Comparison of ENCODE assay signal across 8 mouse cellular contexts in genomic region chr13:45389448-45390311, GRCm38 (mm10). TPM values are rescaled to one million over a fixed set of nuclear protein-coding genes. Genes with fewer than 3 reads are reported as not detected.
DNase-seq lines count a peak whose midpoint lies in the region; ATAC-seq and TF ChIP-seq lines count a peak whose summit lies in the region.

Gene Mylip, plus strand, starts transcription at chr13:45389742.

- dilution Hi-C loops in CH12.LX (cut with MboI; ENCODE audit: extremely low pct_ligation_motif_present, extremely low pct_unique_long_range_greater_than_20kb, low sequenced_read_pairs), result no loop called here

- no peaks in the 10 kb centered on the region for H3K79me2 ChIP-seq in CH12.LX (replicated peaks; ENCODE audit: control insufficient read depth, extremely low read depth, insufficient read depth, poor library complexity, severe bottlenecking)

- peak; percentile 99 for ATAC-seq in forebrain, embryonic 11.5 days (replicated peaks; ENCODE audit: low FRiP score)
- peak; percentile 97 for ATAC-seq in heart, embryonic 15.5 days (replicated peaks; ENCODE audit: insufficient number of reproducible peaks, insufficient read depth, low FRiP score, low read depth)
- peak; percentile 94 for ATAC-seq in liver, embryonic 13.5 days (ENCODE audit: low read depth)
- ATAC-seq in stomach, embryonic 14.5 days (ENCODE audit: insufficient number of reproducible peaks, insufficient read depth, low FRiP score, low read depth), result peak; percentile 95

- peak within 1 kb of the TSS in 1 of 3 experiments; percentile 33 for H3K4me3 ChIP-seq in CH12.LX (replicated peaks in 1 of 3; ENCODE audit: low read depth in 2 of 3, low read length in 2 of 3, poor library complexity in 1 of 3)
- H3K4me3 ChIP-seq in forebrain, embryonic 11.5 days (ENCODE audit: low read depth, low read length), result peak within 1 kb of the TSS; percentile 64
- H3K4me3 ChIP-seq in heart, embryonic 15.5 days, result peak within 1 kb of the TSS; percentile 85
- H3K4me3 ChIP-seq in liver, embryonic 13.5 days (replicated peaks), result peak within 1 kb of the TSS; percentile 90
- peak within 1 kb of the TSS; percentile 85 for H3K4me3 ChIP-seq in stomach, embryonic 14.5 days (ENCODE audit: low read depth, low read length)

- no peak for TF ChIP-seq EP300 in CH12.LX (IDR thresholded peaks at IDR 0.05; ENCODE audit: low read length)

- H3K27me3 ChIP-seq in CH12.LX (replicated peaks), result no peaks in the 10 kb centered on the region
- no peaks in the 10 kb centered on the region; the same call in 1 of the 2 replicates for H3K27me3 ChIP-seq in forebrain, embryonic 11.5 days (ENCODE audit: control insufficient read depth, insufficient read depth, low read length)
- no peaks in the 10 kb centered on the region for H3K27me3 ChIP-seq in heart, embryonic 15.5 days
- peaks cover 22% of the 10 kb centered on the region for H3K27me3 ChIP-seq in liver, embryonic 13.5 days
- no peaks in the 10 kb centered on the region for H3K27me3 ChIP-seq in stomach, embryonic 14.5 days (ENCODE audit: control insufficient read depth, insufficient read depth, low read length)

- no peaks in the 10 kb centered on the region for H3K4me1 ChIP-seq in CH12.LX (ENCODE audit: control insufficient read depth in 1 of 2, insufficient read depth in 2 of 2)
- H3K4me1 ChIP-seq in forebrain, embryonic 11.5 days (replicated peaks; ENCODE audit: control insufficient read depth, insufficient read depth, low read length), result peaks cover 6% of the 10 kb centered on the region
- H3K4me1 ChIP-seq in heart, embryonic 15.5 days (replicated peaks), result peaks cover 35% of the 10 kb centered on the region
- H3K4me1 ChIP-seq in liver, embryonic 13.5 days (replicated peaks), result peaks cover 68% of the 10 kb centered on the region
- H3K4me1 ChIP-seq in stomach, embryonic 14.5 days (ENCODE audit: control insufficient read depth, insufficient read depth, low read length), result peaks cover 29% of the 10 kb centered on the region

- peak within 1 kb of the TSS; percentile 39; the same call in 1 of the 2 replicates for H3K4me2 ChIP-seq in CH12.LX (ENCODE audit: insufficient read depth, low read depth, poor library complexity, severe bottlenecking)
- H3K4me2 ChIP-seq in forebrain, embryonic 11.5 days (ENCODE audit: low read depth, low read length, severe bottlenecking), result peak within 1 kb of the TSS; percentile 98
- H3K4me2 ChIP-seq in heart, embryonic 15.5 days, result peak within 1 kb of the TSS; percentile 97
- H3K4me2 ChIP-seq in liver, embryonic 13.5 days, result peak within 1 kb of the TSS; percentile 91
- peak within 1 kb of the TSS; percentile 89 for H3K4me2 ChIP-seq in stomach, embryonic 14.5 days (replicated peaks; ENCODE audit: low read depth, low read length)

- in situ Hi-C loops in CH12.LX (cut with MboI; ENCODE audit: low pct_ligation_motif_present, low pct_unique_long_range_greater_than_20kb, low sequenced_read_pairs), result no loop called here

- no peaks in the 10 kb centered on the region for H3K36me3 ChIP-seq in CH12.LX (replicated peaks in 1 of 2; ENCODE audit: control insufficient read depth in 1 of 2, insufficient read depth in 1 of 2, low read length in 1 of 2)
- H3K36me3 ChIP-seq in forebrain, embryonic 11.5 days (ENCODE audit: control insufficient read depth, insufficient read depth, low read length), result no peaks in the 10 kb centered on the region
- no peaks in the 10 kb centered on the region for H3K36me3 ChIP-seq in heart, embryonic 15.5 days
- peaks cover 30% of the 10 kb centered on the region for H3K36me3 ChIP-seq in liver, embryonic 13.5 days
- H3K36me3 ChIP-seq in stomach, embryonic 14.5 days (ENCODE audit: control insufficient read depth, insufficient read depth, low read length), result 0 out of 2 replicates have a peak, but pooled peaks cover 4% of the 10 kb centered on the region

- TF ChIP-seq RAD21 in CH12.LX (IDR thresholded peaks at IDR 0.05; ENCODE audit: low read depth, low read length), result no peak

- TF ChIP-seq POLR2A in CH12.LX (IDR thresholded peaks at IDR 0.05; ENCODE audit: low read depth, low read length), result peak; percentile 43; the same call in 1 of the 2 replicates

- H3K27ac ChIP-seq in CH12.LX (ENCODE audit: insufficient read depth, low read depth), result no peak within 1 kb of the TSS
- no peak within 1 kb of the TSS for H3K27ac ChIP-seq in forebrain, embryonic 11.5 days (ENCODE audit: low read depth, low read length)
- H3K27ac ChIP-seq in heart, embryonic 15.5 days, result peak within 1 kb of the TSS; percentile 79
- H3K27ac ChIP-seq in liver, embryonic 13.5 days, result peak within 1 kb of the TSS; percentile 88
- no peak within 1 kb of the TSS; the same call in 1 of the 2 replicates for H3K27ac ChIP-seq in stomach, embryonic 14.5 days (ENCODE audit: low read length)

- TF ChIP-seq CTCF in CH12.LX (conservative IDR thresholded peaks at IDR 0.05 in 1 of 2, IDR thresholded peaks at IDR 0.05 in 1 of 2; ENCODE audit: low read depth in 2 of 2, low read length in 2 of 2), result no peak

- H3K9me3 ChIP-seq in CH12.LX (replicated peaks; ENCODE audit: low read length), result peaks cover 5% of the 10 kb centered on the region
- no peaks in the 10 kb centered on the region for H3K9me3 ChIP-seq in forebrain, embryonic 11.5 days (ENCODE audit: control insufficient read depth, low read length)
- H3K9me3 ChIP-seq in heart, embryonic 15.5 days (replicated peaks), result no peaks in the 10 kb centered on the region
- no peaks in the 10 kb centered on the region for H3K9me3 ChIP-seq in liver, embryonic 13.5 days (replicated peaks)
- H3K9me3 ChIP-seq in stomach, embryonic 14.5 days (ENCODE audit: control insufficient read depth, low read depth, low read length), result no peaks in the 10 kb centered on the region

- DNase-seq in CH12.LX (ENCODE audit: extremely low read depth), result no peak
- peak; percentile 94 for DNase-seq in c-Kit-positive CD71-positive TER-119-negative erythroid progenitor cells, embryonic 14.5 days (ENCODE audit: low read depth)
- DNase-seq in forebrain, embryonic 11.5 days (ENCODE audit: low spot score), result peak; percentile 99
- DNase-seq in kidney, postnatal 25 days, result peak; percentile 99 to 100
- peak; percentile 100 for DNase-seq in liver, embryonic 13.5 days
- peak; percentile 97 to 98 for DNase-seq in natural killer cell, adult 2 months (ENCODE audit: low spot score in 2 of 2)

- no peak within 1 kb of the TSS for H3K9ac ChIP-seq in CH12.LX (ENCODE audit: insufficient read depth, low read depth)
- H3K9ac ChIP-seq in forebrain, embryonic 11.5 days (ENCODE audit: low read length), result peak within 1 kb of the TSS; percentile 74
- peak within 1 kb of the TSS; percentile 78 for H3K9ac ChIP-seq in heart, embryonic 15.5 days
- peak within 1 kb of the TSS; percentile 95 for H3K9ac ChIP-seq in liver, embryonic 13.5 days
- H3K9ac ChIP-seq in stomach, embryonic 14.5 days (replicated peaks; ENCODE audit: low read depth, low read length), result peak within 1 kb of the TSS; percentile 37

- WGBS in forebrain, embryonic 11.5 days, result under 1% methylated on average over 68 of the region's 81 CpGs
- WGBS in heart, embryonic 15.5 days, result under 1% methylated on average over 79 of the region's 81 CpGs
- under 1% methylated on average over 79 of the region's 81 CpGs for WGBS in liver, embryonic 13.5 days (ENCODE audit: insufficient replicate concordance)
- WGBS in stomach, embryonic 14.5 days, result under 1% methylated on average over 72 of the region's 81 CpGs

TF ChIP-seq in CH12.LX, 34 proteins besides CTCF, POLR2A, EP300 and RAD21:
- TF ChIP-seq CHD1 (IDR thresholded peaks at IDR 0.05; ENCODE audit: low read depth, low read length) (no peak), CHD2 (IDR thresholded peaks at IDR 0.05; ENCODE audit: low read length) (no peak), TCF12 (IDR thresholded peaks at IDR 0.05; ENCODE audit: low read depth, low read length) (no peak), ZC3H11A (IDR thresholded peaks at IDR 0.05; ENCODE audit: low read depth, low read length) (no peak), BHLHE40 (IDR thresholded peaks at IDR 0.05; ENCODE audit: low read depth, low read length) (no peak), GABPA (IDR thresholded peaks at IDR 0.05; ENCODE audit: insufficient replicate concordance, low read depth, low read length) (no peak), MAX (IDR thresholded peaks at IDR 0.05; ENCODE audit: low read length) (no peak), JUN (IDR thresholded peaks at IDR 0.05; ENCODE audit: insufficient read depth, low read depth, low read length) (no peak), PAX5 (IDR thresholded peaks at IDR 0.05; ENCODE audit: low read length) (no peak), RCOR1 (conservative IDR thresholded peaks at IDR 0.05; ENCODE audit: low read depth, low read length) (no peak), USF2 (conservative IDR thresholded peaks at IDR 0.05; ENCODE audit: low read depth, low read length) (no peak), NRF1 (IDR thresholded peaks at IDR 0.05; ENCODE audit: low read depth, low read length) (no peak), MYC (IDR thresholded peaks at IDR 0.05; ENCODE audit: low read depth, low read length) (no peak), ELF1 (IDR thresholded peaks at IDR 0.05; ENCODE audit: low read depth, low read length) (no peak), KAT2A (IDR thresholded peaks at IDR 0.05; ENCODE audit: insufficient replicate concordance, low read length) (no peak), E2F4 (IDR thresholded peaks at IDR 0.05; ENCODE audit: insufficient replicate concordance, low read depth, low read length) (no peak), USF1 (IDR thresholded peaks at IDR 0.05; ENCODE audit: low read depth, low read length) (no peak), IRF4 (IDR thresholded peaks at IDR 0.05; ENCODE audit: low read depth, low read length) (no peak), JUND (conservative IDR thresholded peaks at IDR 0.05; ENCODE audit: low read depth, low read length) (no peak), MEF2A (IDR thresholded peaks at IDR 0.05; ENCODE audit: borderline replicate concordance, low read depth, low read length) (no peak)

RNA-seq across cellular contexts. Expression of gene Mylip, which starts in this region (rescaled TPM):
- total RNA-seq in CH12.LX (2012; rRNA removed) (0.08 and 0.13 TPM in 2 replicates), CH12.LX (2014; rRNA removed) (not detected in 2 replicates)
- polyA plus RNA-seq in CH12.LX (2012; ENCODE audit: insufficient read length, low read depth), result not detected in 2 replicates
- polyA plus RNA-seq in forebrain, embryonic 11.5 days (2014; fragmentation: Nextera tagmentation; extraction: Ambion mirVana), result 3.6 and 4.9 TPM in 2 replicates
- polyA plus RNA-seq in heart, embryonic 15.5 days (2015; fragmentation: Nextera tagmentation; extraction: Ambion mirVana), result 8.9 and 11.4 TPM in 2 replicates
- 6.2 and 7.3 TPM in 2 replicates for polyA plus RNA-seq in liver, embryonic 13.5 days (2015; fragmentation: Nextera tagmentation; extraction: Ambion mirVana)
- polyA plus RNA-seq in stomach, embryonic 14.5 days (2014; fragmentation: Nextera tagmentation; extraction: Ambion mirVana), result 9.7 and 10.0 TPM in 2 replicates

Comparison
In these comparisons a context has a peak if more than half of its experiments do, and no peak if none do; other contexts are left out.
1. H3K27ac ChIP-seq: peak in heart, embryonic 15.5 days (single experiment) and liver, embryonic 13.5 days (single experiment); none in CH12.LX (single experiment), forebrain, embryonic 11.5 days (single experiment) and stomach, embryonic 14.5 days (single experiment).
2. H3K4me2 ChIP-seq: peak in every context shown above with its lines; median percentile 98 in forebrain, embryonic 11.5 days; 97 in heart, embryonic 15.5 days; 91 in liver, embryonic 13.5 days; 89 in stomach, embryonic 14.5 days; 39 in CH12.LX.
3. Peak in every context shown above with its lines, with median percentiles within 50 percentile points of each other: ATAC-seq.